Mouse (Mus musculus): ENCODE results near the gene 2310050C09Rik. TPM values are rescaled to one million over a fixed set of nuclear protein-coding genes. Genes with fewer than 3 reads are reported as not detected.

The 2310050C09Rik gene
- polyA plus RNA-seq, 1 experiment from 2014 or later, result not detected

DNA sequence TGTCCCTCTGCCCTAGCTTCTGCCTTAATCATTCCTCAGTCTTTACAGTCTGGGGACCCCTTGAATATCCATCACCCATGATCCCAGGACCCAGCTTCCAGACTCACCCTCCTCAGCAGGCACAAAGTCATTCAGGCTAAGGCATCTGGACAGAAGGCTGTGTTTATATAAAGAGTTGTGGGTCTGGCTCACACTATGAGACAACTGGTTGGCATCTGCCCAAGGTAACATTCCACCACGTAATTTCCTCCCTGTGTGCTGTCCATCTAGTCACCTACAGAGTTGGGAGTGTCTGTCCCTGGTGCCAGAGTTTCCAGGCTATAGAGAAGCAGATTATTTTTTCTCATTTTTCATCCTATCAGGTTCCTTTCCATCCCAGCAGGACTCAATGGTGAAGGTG, 42.9 kb downstream of the 2310050C09Rik start, which contains the start of gene Kprp:
Gene Kprp (minus strand): TSS at position 140 of the 400 bp plus-strand sequence.
- Histone ChIP-seq H3K9ac (ENCODE audit: low read length) (no peak within 1 kb of the TSS), H3K27me3 (ENCODE audit: control insufficient read depth, insufficient read depth, low read length) (no peaks in the 10 kb centered on the region), H3K4me2 (ENCODE audit: low read depth, severe bottlenecking) (no peak within 1 kb of the TSS), H3K4me1 (ENCODE audit: control insufficient read depth, insufficient read depth, low read length) (no peaks in the 10 kb centered on the region), H3K9me3 (ENCODE audit: control insufficient read depth, low read length) (no peaks in the 10 kb centered on the region), H3K36me3 (ENCODE audit: control insufficient read depth, insufficient read depth, low read length) (no peaks in the 10 kb centered on the region), H3K4me3 (ENCODE audit: low read depth, low read length) (no peak within 1 kb of the TSS), H3K27ac (replicated peaks; ENCODE audit: low read depth, low read length) (no peak within 1 kb of the TSS)
- DNase-seq (ENCODE audit: low spot score), result no peak
- 68% methylated on average over 1 of the region's 1 CpGs for WGBS
- ATAC-seq (ENCODE audit: insufficient number of reproducible peaks, low FRiP score, low TSS enrichment, low read depth), result no peak

- WGBS, result 42% methylated on average over 1 of the region's 1 CpGs
- no peak for DNase-seq (ENCODE audit: low spot score)
Measured at GRCm38 (mm10) chr3:92825808-92826207, 44.2 kb downstream of the 2310050C09Rik start.

More at GRCm38 (mm10) chr3:92825808-92826207, 44.2 kb downstream of the 2310050C09Rik start:
- Histone ChIP-seq H3K4me3 (ENCODE audit: low read depth, low read length) (no peak overlapping the region), H3K36me3 (ENCODE audit: control insufficient read depth, insufficient read depth, low read length) (no peaks in the 10 kb centered on the region), H3K27me3 (ENCODE audit: control insufficient read depth, insufficient read depth, low read length) (no peaks in the 10 kb centered on the region), H3K4me2 (ENCODE audit: low read depth, severe bottlenecking) (no peak overlapping the region), H3K9me3 (ENCODE audit: control insufficient read depth, low read length) (no peaks in the 10 kb centered on the region), H3K9ac (ENCODE audit: low read length) (no peak overlapping the region), H3K4me1 (ENCODE audit: control insufficient read depth, insufficient read depth, low read length) (no peaks in the 10 kb centered on the region), H3K27ac (replicated peaks; ENCODE audit: low read depth, low read length) (no peak overlapping the region)
- no peak for ATAC-seq (ENCODE audit: insufficient number of reproducible peaks, low FRiP score, low TSS enrichment, low read depth)

Other genes starting within 250 kb of the 2310050C09Rik start
- not detected in 2 replicates for gene Lce6a, start 248.6 kb downstream of the 2310050C09Rik start, polyA plus RNA-seq (2014; fragmentation: Nextera tagmentation; extraction: Ambion mirVana)
- gene Lce1a1, start 221.9 kb downstream of the 2310050C09Rik start, polyA plus RNA-seq (2014; fragmentation: Nextera tagmentation; extraction: Ambion mirVana), result not detected in 2 replicates
- gene Lce1b, start 213.3 kb downstream of the 2310050C09Rik start, polyA plus RNA-seq (2014; fragmentation: Nextera tagmentation; extraction: Ambion mirVana), result not detected in 2 replicates
- not detected in 2 replicates for gene Lce1a2, start 199.9 kb downstream of the 2310050C09Rik start, polyA plus RNA-seq (2014; fragmentation: Nextera tagmentation; extraction: Ambion mirVana)
- gene Lce1c, start 191.0 kb downstream of the 2310050C09Rik start, polyA plus RNA-seq (2014; fragmentation: Nextera tagmentation; extraction: Ambion mirVana), result not detected in 2 replicates
- gene Lce1d, start 183.0 kb downstream of the 2310050C09Rik start, polyA plus RNA-seq (2014; fragmentation: Nextera tagmentation; extraction: Ambion mirVana), result not detected in 2 replicates
- not detected in 2 replicates for gene Lce1e, start 161.1 kb downstream of the 2310050C09Rik start, polyA plus RNA-seq (2014; fragmentation: Nextera tagmentation; extraction: Ambion mirVana)
- not detected in 2 replicates for gene Lce1f, start 149.9 kb downstream of the 2310050C09Rik start, polyA plus RNA-seq (2014; fragmentation: Nextera tagmentation; extraction: Ambion mirVana)
- gene Gm38119, start 131.1 kb downstream of the 2310050C09Rik start, polyA plus RNA-seq (2014; fragmentation: Nextera tagmentation; extraction: Ambion mirVana), result not detected in 2 replicates
- gene Lce1g, start 117.9 kb downstream of the 2310050C09Rik start, polyA plus RNA-seq (2014; fragmentation: Nextera tagmentation; extraction: Ambion mirVana), result not detected in 2 replicates
- not detected in 2 replicates for gene Lce1h, start 105.2 kb downstream of the 2310050C09Rik start, polyA plus RNA-seq (2014; fragmentation: Nextera tagmentation; extraction: Ambion mirVana)
- gene Lce1i, start 91.3 kb downstream of the 2310050C09Rik start, polyA plus RNA-seq (2014; fragmentation: Nextera tagmentation; extraction: Ambion mirVana), result not detected in 2 replicates
- not detected in 2 replicates for gene Lce1j, start 79.7 kb downstream of the 2310050C09Rik start, polyA plus RNA-seq (2014; fragmentation: Nextera tagmentation; extraction: Ambion mirVana)
- gene Lce1k, start 62.3 kb downstream of the 2310050C09Rik start, polyA plus RNA-seq (2014; fragmentation: Nextera tagmentation; extraction: Ambion mirVana), result not detected in 2 replicates
- not detected in 2 replicates for gene Kprp, start 43.0 kb downstream of the 2310050C09Rik start, polyA plus RNA-seq (2014; fragmentation: Nextera tagmentation; extraction: Ambion mirVana)
- gene Lce1l, start 18.9 kb downstream of the 2310050C09Rik start, polyA plus RNA-seq (2014; fragmentation: Nextera tagmentation; extraction: Ambion mirVana), result not detected in 2 replicates
- gene Lce3a, start 56.0 kb upstream of the 2310050C09Rik start, polyA plus RNA-seq (2014; fragmentation: Nextera tagmentation; extraction: Ambion mirVana), result not detected in 2 replicates
- gene Lce3b, start 62.8 kb upstream of the 2310050C09Rik start, polyA plus RNA-seq (2014; fragmentation: Nextera tagmentation; extraction: Ambion mirVana), result not detected in 2 replicates
- gene Lce3c, start 74.3 kb upstream of the 2310050C09Rik start, polyA plus RNA-seq (2014; fragmentation: Nextera tagmentation; extraction: Ambion mirVana), result not detected in 2 replicates
- gene Lce3d, start 87.2 kb upstream of the 2310050C09Rik start, polyA plus RNA-seq (2014; fragmentation: Nextera tagmentation; extraction: Ambion mirVana), result not detected in 2 replicates
- not detected in 2 replicates for gene Lce3e, start 96.8 kb upstream of the 2310050C09Rik start, polyA plus RNA-seq (2014; fragmentation: Nextera tagmentation; extraction: Ambion mirVana)
- not detected in 2 replicates for gene Lce3f, start 122.0 kb upstream of the 2310050C09Rik start, polyA plus RNA-seq (2014; fragmentation: Nextera tagmentation; extraction: Ambion mirVana)
- gene Crct1, start 145.5 kb upstream of the 2310050C09Rik start, polyA plus RNA-seq (2014; fragmentation: Nextera tagmentation; extraction: Ambion mirVana), result not detected in 2 replicates
- not detected in 2 replicates for gene Lce1m, start 148.8 kb upstream of the 2310050C09Rik start, polyA plus RNA-seq (2014; fragmentation: Nextera tagmentation; extraction: Ambion mirVana)
- not detected in 2 replicates for gene Gm4858, start 198.6 kb upstream of the 2310050C09Rik start, polyA plus RNA-seq (2014; fragmentation: Nextera tagmentation; extraction: Ambion mirVana)

Data from limb, embryonic 11.5 days (tissue).